Mouse (Mus musculus): ENCODE data around the gene Nupr1. TPM values are rescaled to one million over a fixed set of nuclear protein-coding genes. Genes with fewer than 3 reads are reported as not detected.

Nupr1 gene
- total RNA-seq, 2 experiments from 2014 or later = 7.5 to 8.8 TPM

GRCm38 (mm10) chr7:126598919-126599318 is 31.7 kb downstream of the Nupr1 start:
- no peak for DNase-seq (ENCODE audit: low spot score)

DNA sequence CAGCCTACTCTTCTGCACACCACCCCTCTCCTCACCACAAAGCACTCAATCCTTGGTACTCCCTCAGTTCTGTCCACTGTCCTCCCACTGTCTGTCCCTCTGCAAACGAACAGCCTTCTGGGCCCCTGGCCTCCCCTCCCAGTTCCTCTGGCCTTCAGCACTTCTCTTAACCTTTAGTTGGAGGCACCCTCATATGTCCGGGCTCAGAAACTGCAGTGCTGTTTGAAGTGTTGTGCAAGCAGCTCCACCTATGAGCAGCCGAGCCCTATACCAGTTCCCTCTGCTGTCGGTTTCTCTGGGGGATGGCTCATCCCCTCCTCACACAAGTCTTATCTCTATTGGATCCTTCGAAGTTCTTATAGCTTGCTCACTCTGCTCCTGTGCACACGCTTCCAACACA is 34.2 kb downstream of the Nupr1 start:
- DNase-seq (ENCODE audit: low spot score) = no peak

GRCm38 (mm10) chr7:126595890-126596289 is 34.8 kb downstream of the Nupr1 start:
- DNase-seq (ENCODE audit: low spot score) = no peak

DNA sequence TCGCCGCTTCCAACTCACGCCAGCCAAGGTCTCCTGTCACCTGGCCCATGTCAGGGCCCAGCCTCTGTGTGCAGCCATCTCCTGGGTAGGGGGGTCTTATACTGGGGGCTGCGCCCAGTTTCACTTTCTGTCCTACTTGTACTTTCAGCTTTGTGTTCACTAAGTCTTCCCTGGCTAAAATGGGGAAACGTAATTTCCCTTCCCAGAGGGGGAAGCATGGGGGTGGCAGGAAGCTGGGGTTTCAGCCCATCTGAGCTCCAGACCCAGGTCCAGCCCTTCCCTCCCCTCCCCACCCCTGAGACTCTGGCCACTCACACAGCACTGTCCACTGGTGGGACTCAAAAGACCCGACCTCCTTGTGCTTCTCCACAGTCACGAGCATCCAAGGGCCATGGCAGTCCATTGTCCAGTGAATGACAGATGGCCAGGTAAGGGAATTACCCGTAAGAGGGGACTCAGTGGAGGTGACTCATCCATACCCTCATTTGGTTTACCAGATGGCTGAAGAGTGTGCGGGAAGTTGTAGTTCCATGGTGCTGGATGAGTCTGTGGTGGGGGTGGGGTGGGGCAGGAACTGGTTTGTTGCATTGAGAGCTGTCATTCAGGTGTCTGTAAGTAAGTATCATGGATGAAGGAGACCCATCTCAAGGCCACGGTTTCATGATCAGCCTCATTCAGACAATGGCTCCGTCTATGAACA is 35.6 kb downstream of the Nupr1 start, which contains the start of gene Il27:
Il27 (minus strand) TSS at position 80 of the 700 bp plus-strand sequence.
- DNase-seq (ENCODE audit: low spot score) = no peak

GRCm38 (mm10) chr7:126587779-126588178 is 42.9 kb downstream of the Nupr1 start:
- peak; percentile 50 for DNase-seq (ENCODE audit: low spot score)

DNA sequence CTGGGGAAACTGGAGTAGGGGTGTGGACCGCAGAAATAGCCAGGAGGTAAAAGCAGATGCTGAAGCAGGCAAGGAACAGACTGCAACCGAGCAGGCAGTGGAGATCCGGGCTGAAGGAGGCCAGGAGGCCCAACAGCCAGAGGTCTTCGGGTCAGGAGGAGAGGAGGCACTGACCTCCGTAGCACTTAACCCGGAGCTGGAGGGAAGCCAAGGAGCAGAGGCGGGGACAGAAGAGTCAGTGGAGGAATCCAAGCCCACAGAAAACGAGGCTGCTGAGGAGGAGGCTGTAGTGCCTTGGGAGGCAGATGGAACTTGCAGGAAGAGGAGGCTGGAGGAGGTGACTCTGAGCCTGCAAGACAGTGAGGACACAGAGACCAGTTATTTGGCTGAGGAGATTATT is 43.8 kb downstream of the Nupr1 start:
- DNase-seq (ENCODE audit: low spot score) = peak; percentile 61

GRCm38 (mm10) chr7:126585717-126586116 is 44.9 kb downstream of the Nupr1 start, which contains the start of gene Cln3:
Gene Cln3 (minus strand): TSS chr7:126585817.
- DNase-seq (ENCODE audit: low spot score) = no peak

DNA sequence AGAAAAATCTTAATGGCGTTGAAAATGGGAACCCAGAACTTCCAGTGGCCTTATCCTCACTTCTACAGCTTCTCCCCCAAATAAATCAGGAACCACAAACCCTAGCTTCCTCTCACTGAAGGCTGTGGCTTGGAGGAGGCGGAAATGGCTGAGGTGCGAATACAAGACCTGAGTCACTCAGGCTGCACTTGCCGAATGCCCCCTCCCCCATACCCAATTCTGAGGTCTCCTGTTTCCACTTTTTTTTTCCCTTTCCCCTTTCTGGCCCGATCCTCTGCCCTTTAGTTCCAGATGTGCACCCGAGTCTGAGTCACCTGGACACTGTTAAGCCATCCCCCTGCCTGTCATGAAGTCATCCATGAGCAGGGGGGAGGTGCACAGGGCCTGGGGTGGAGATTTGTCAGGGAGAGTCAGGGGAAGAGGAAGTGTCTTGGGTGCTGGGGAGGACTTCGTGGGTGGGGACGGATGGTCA is 46.1 kb downstream of the Nupr1 start, which contains the start of gene Apobr:
Apobr (plus strand) TSS at position 437 of the 472 bp plus-strand sequence.
- DNase-seq (ENCODE audit: low spot score) = no peak

GRCm38 (mm10) chr7:126583761-126584160 is 46.9 kb downstream of the Nupr1 start:
- DNase-seq (ENCODE audit: low spot score) = no peak

DNA sequence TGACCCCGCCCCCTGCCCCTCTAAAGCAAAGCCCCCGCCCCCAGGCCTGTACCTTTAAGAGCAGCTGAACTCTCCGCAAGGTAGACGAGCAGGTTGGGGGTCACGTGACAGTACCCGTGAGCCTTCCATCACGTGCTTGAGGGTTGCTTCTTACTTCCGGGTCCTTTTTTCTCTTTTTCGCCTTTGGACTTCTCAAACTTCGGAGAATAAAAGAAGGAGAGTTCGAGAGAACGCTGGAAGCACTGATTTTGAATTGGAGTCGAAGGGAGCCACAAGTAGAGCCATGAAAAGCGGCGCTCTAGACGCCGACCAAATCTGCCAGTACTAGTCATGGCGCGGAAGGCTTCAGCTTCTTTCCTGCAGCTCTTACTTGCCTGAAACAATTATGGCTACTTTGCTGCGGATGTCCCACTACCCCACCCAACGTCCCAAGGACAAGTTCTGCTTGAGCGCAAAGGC is 47.4 kb downstream of the Nupr1 start:
- DNase-seq (ENCODE audit: low spot score) = peak; percentile 90

DNA sequence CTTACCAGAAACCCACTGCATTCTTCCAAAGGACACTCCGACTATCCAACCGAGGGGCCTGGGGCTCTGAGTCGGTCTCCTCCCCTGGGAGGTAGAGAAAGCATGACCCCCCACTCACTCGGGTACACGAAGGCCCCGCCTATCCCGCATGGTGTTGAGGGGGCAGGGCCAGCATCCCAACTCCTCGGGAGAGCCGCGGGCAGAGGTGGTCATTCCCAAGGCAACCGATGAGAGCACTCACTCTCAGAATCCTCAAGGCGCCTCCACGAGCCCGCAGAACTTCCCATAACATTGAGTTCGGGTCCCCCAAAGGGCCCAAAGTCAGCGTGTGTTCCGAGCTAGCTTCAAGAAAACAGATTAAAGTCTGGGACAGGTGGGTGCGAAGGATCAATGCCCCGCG is 47.9 kb downstream of the Nupr1 start:
- DNase-seq (ENCODE audit: low spot score) = no peak

DNA sequence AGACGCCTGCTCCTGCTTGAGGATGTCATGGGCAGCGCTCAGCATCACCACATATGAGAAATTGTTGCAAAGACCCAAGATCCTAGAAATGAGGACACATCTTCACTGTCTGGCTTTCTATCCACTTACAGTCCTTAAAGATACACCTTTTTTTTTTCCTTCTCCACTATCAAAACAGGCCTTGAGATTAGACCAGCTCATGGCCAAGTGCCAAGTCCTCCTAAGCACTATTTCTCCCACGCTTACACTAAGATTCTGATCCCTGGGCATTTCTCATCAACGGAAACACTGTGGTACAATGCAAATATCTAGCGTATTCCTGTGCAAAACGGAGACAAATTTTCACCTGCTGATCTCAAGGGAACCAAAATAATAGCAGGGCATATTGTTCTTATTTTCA is 49.0 kb downstream of the Nupr1 start:
- no peak for DNase-seq (ENCODE audit: low spot score)

- DNase-seq (ENCODE audit: low spot score) = peak; percentile 19
These were observed 51.5 kb downstream of the Nupr1 start for GRCm38 (mm10) chr7:126579172-126579571.

- peak; percentile 26 for DNase-seq (ENCODE audit: low spot score)
These were observed 53.7 kb downstream of the Nupr1 start for GRCm38 (mm10) chr7:126576946-126577345.

Small RNA genes lying within 50 kb of the gene (microRNA-seq; reads per million reads assigned to microRNA genes)
- 2.7 reads per million for gene Mir7059

Other genes starting within 250 kb of the Nupr1 start
- gene Nfatc2ip, start 234.1 kb downstream of the Nupr1 start, total RNA-seq (2021) = 1 to 10 TPM; 3.3 to 3.4 TPM
- gene Cd19, start 216.0 kb downstream of the Nupr1 start, total RNA-seq (2021) = not detected
- gene Rabep2, start 202.1 kb downstream of the Nupr1 start, total RNA-seq (2021) = 10 to 100 TPM; 10.6 to 13.1 TPM
- gene Atp2a1, start 167.8 kb downstream of the Nupr1 start, total RNA-seq (2021) = over 10,000 TPM; 23,271 to 27,147 TPM
- gene Sh2b1, start 155.4 kb downstream of the Nupr1 start, total RNA-seq (2021) = 10 to 100 TPM; 49.2 to 51.0 TPM
- gene Tufm, start 143.5 kb downstream of the Nupr1 start, total RNA-seq (2021) = 100 to 1,000 TPM; 118 to 124 TPM
- gene Atxn2l, start 127.4 kb downstream of the Nupr1 start, total RNA-seq (2021) = 10 to 100 TPM; 28.4 to 33.1 TPM
- 100 to 1,000 TPM; 167 to 171 TPM for gene Eif3c, start 64.5 kb downstream of the Nupr1 start, total RNA-seq (2021)
- gene Apobr, start 45.9 kb downstream of the Nupr1 start, total RNA-seq (2021) = under 1 TPM; 0.47 to 0.59 TPM
- gene Cln3, start 45.0 kb downstream of the Nupr1 start, total RNA-seq (2021) = 10 to 100 TPM; 12.7 to 14.4 TPM
- under 1 TPM in 1 of 2 experiments, not detected in 1; 0.31 TPM for gene Il27, start 35.9 kb downstream of the Nupr1 start, total RNA-seq (2021)
- gene Sgf29, start 18.4 kb upstream of the Nupr1 start, total RNA-seq (2021) = 10 to 100 TPM; 29.1 to 33.1 TPM
- 10 to 100 TPM; 11.1 to 15.9 TPM for gene Sult1a1, start 45.6 kb upstream of the Nupr1 start, total RNA-seq (2021)
- gene Bola2, start 64.5 kb upstream of the Nupr1 start, total RNA-seq (2021) = 10 to 100 TPM; 37.1 to 42.2 TPM
- gene Slx1b, start 64.9 kb upstream of the Nupr1 start, total RNA-seq (2021) = 1 to 10 TPM; 1.9 to 2.8 TPM
- gene Coro1a, start 76.9 kb upstream of the Nupr1 start, total RNA-seq (2021) = 1 to 10 TPM; 2.0 to 2.4 TPM
- gene Mapk3, start 128.7 kb upstream of the Nupr1 start, total RNA-seq (2021) = 10 to 100 TPM; 16.2 to 20.7 TPM
- gene Gdpd3, start 135.5 kb upstream of the Nupr1 start, total RNA-seq (2021) = under 1 TPM in 1 of 2 experiments, not detected in 1; 0.46 TPM
- 100 to 1,000 TPM in 1 of 2 experiments, 10 to 100 TPM in 1; 84.9 to 101 TPM for gene Ypel3, start 146.1 kb upstream of the Nupr1 start, total RNA-seq (2021)
- gene Tbx6, start 150.6 kb upstream of the Nupr1 start, total RNA-seq (2021) = under 1 TPM; 0.52 to 0.59 TPM
- 10 to 100 TPM; 20.5 TPM for gene Ppp4c, start 161.6 kb upstream of the Nupr1 start, total RNA-seq (2021)
- gene Fam57b, start 166.8 kb upstream of the Nupr1 start, total RNA-seq (2021) = 10 to 100 TPM; 65.3 to 75.7 TPM
- gene 4930451I11Rik, start 200.8 kb upstream of the Nupr1 start, total RNA-seq (2021) = not detected
- not detected for gene Doc2a, start 216.6 kb upstream of the Nupr1 start, total RNA-seq (2021)
- gene Hirip3, start 231.1 kb upstream of the Nupr1 start, total RNA-seq (2021) = 1 to 10 TPM; 5.0 to 5.4 TPM
- gene Ino80e, start 231.5 kb upstream of the Nupr1 start, total RNA-seq (2021) = 10 to 100 TPM in 1 of 2 experiments, 1 to 10 TPM in 1; 8.4 to 12.3 TPM